Mouse (Mus musculus) large intestine, adult 2 months (tissue): ENCODE measurements around the gene Adgrf1. TPM values are rescaled to one million over a fixed set of nuclear protein-coding genes. Genes with fewer than 3 reads are reported as not detected.

Source experiments
- DNase-seq: peaks from one replicate; pipeline ENCODE4 v3.0.0-alpha.2; 2012; ENCODE audit warnings: low read depth, low spot score
- WGBS: fragments of 180-500 bp; shearing (Covaris S2); methylation state at CpG from one replicate; pipeline ENCODE4 v1.1.7; 2018; 5-methylcytosine and 5-hydroxymethylcytosine counted together
- polyA plus RNA-seq: library from polyadenylated mRNA; depleted of rRNA; stranded (reverse); fragments of >200 nt; gene quantifications from 2 replicates; pipeline ENCODE4 v1.2.3, GENCODE M21; 2012

The Adgrf1 gene
- polyA plus RNA-seq, 1 experiment, result 0.04 TPM

GRCm38 (mm10) chr17:43265178-43265837, 4.8 kb upstream of the Adgrf1 start:
- WGBS, result 16% methylated on average over 26 of the region's 26 CpGs
- DNase-seq, result peak; percentile 81

- WGBS, result 79% methylated on average over 6 of the region's 6 CpGs
- DNase-seq, result no peak
Measured at GRCm38 (mm10) chr17:43265944-43266343, 4.2 kb upstream of the Adgrf1 start.

- DNase-seq, result no peak
- 91% methylated on average over 2 of the region's 2 CpGs for WGBS
Measured at GRCm38 (mm10) chr17:43266636-43267035, 3.5 kb upstream of the Adgrf1 start.

GRCm38 (mm10) chr17:43267046-43267749, 2.9 kb upstream of the Adgrf1 start:
- WGBS, result 80% methylated on average over 9 of the region's 9 CpGs
- DNase-seq, result no peak

- WGBS, result 41% methylated on average over 6 of the region's 6 CpGs
- no peak for DNase-seq
Measured at GRCm38 (mm10) chr17:43276220-43276619, 6.1 kb downstream of the Adgrf1 start.

- 29% methylated on average over 4 of the region's 4 CpGs for WGBS
- no peak for DNase-seq
Measured at GRCm38 (mm10) chr17:43277223-43277622, 7.1 kb downstream of the Adgrf1 start.

- DNase-seq, result no peak
- WGBS, result 71% methylated on average over 7 of the region's 7 CpGs
Measured at GRCm38 (mm10) chr17:43279671-43280070, 9.5 kb downstream of the Adgrf1 start.

GRCm38 (mm10) chr17:43282353-43282752, 12.2 kb downstream of the Adgrf1 start:
- WGBS, result 82% methylated on average over 4 of the region's 4 CpGs
- DNase-seq, result no peak

GRCm38 (mm10) chr17:43282828-43283227, 12.7 kb downstream of the Adgrf1 start:
- WGBS, result 61% methylated on average over 5 of the region's 5 CpGs

GRCm38 (mm10) chr17:43299515-43299914, 29.4 kb downstream of the Adgrf1 start:
- WGBS, result 73% methylated on average over 7 of the region's 7 CpGs

More at GRCm38 (mm10) chr17:43282828-43283227, 12.7 kb downstream of the Adgrf1 start:
- DNase-seq, result no peak

GRCm38 (mm10) chr17:43325986-43326671, 56.0 kb downstream of the Adgrf1 start:
- 52% methylated on average over 7 of the region's 7 CpGs for WGBS
- DNase-seq, result no peak

More at GRCm38 (mm10) chr17:43299515-43299914, 29.4 kb downstream of the Adgrf1 start:
- DNase-seq, result no peak

- no peak for DNase-seq
Measured at GRCm38 (mm10) chr17:43326726-43327700, 56.9 kb downstream of the Adgrf1 start.

GRCm38 (mm10) chr17:43327810-43328209, 57.7 kb downstream of the Adgrf1 start:
- no peak for DNase-seq
- 74% methylated on average over 6 of the region's 6 CpGs for WGBS

More at GRCm38 (mm10) chr17:43326726-43327700, 56.9 kb downstream of the Adgrf1 start:
- WGBS, result 25% methylated on average over 29 of the region's 29 CpGs

- no peak for DNase-seq
- WGBS, result 76% methylated on average over 4 of the region's 4 CpGs
Measured at GRCm38 (mm10) chr17:43329216-43329615, 59.1 kb downstream of the Adgrf1 start.

- no peak for DNase-seq
- 36% methylated on average over 7 of the region's 7 CpGs for WGBS
Measured at GRCm38 (mm10) chr17:43329761-43330183, 59.6 kb downstream of the Adgrf1 start.

GRCm38 (mm10) chr17:43332686-43333085, 62.6 kb downstream of the Adgrf1 start:
- WGBS, result 43% methylated on average over 5 of the region's 5 CpGs
- DNase-seq, result no peak

GRCm38 (mm10) chr17:43334074-43334473, 63.9 kb downstream of the Adgrf1 start:
- 21% methylated on average over 9 of the region's 9 CpGs for WGBS

GRCm38 (mm10) chr17:43337643-43338042, 67.5 kb downstream of the Adgrf1 start:
- no peak for DNase-seq
- 71% methylated on average over 2 of the region's 2 CpGs for WGBS

More at GRCm38 (mm10) chr17:43334074-43334473, 63.9 kb downstream of the Adgrf1 start:
- DNase-seq, result peak; percentile 43

- 91% methylated on average over 3 of the region's 3 CpGs for WGBS
Measured at GRCm38 (mm10) chr17:43338279-43338678, 68.2 kb downstream of the Adgrf1 start.

More at GRCm38 (mm10) chr17:43338279-43338678, 68.2 kb downstream of the Adgrf1 start:
- no peak for DNase-seq
